Mouse (Mus musculus): ENCODE measurements around the gene Il20. TPM values are rescaled to one million over a fixed set of nuclear protein-coding genes. Genes with fewer than 3 reads are reported as not detected.

Il20 gene
- polyA plus RNA-seq (2015; fragmentation: Nextera tagmentation; extraction: Ambion mirVana), result not detected in 2 replicates

GRCm38 (mm10) chr1:130911401-130912010, at the start of gene Il20:
Gene Il20 (minus strand): TSS chr1:130911451.
- Histone ChIP-seq H3K36me3 (ENCODE audit: control insufficient read depth, insufficient read depth, low read length) (no peaks in the 10 kb centered on the region), H3K9ac (ENCODE audit: low read depth, low read length) (no peak within 1 kb of the TSS), H3K27me3 (replicated peaks; ENCODE audit: control insufficient read depth, insufficient read depth, low read length) (no peaks in the 10 kb centered on the region), H3K27ac (ENCODE audit: low read depth, low read length) (no peak within 1 kb of the TSS), H3K9me3 (ENCODE audit: control insufficient read depth, low read length) (no peaks in the 10 kb centered on the region), H3K4me2 (ENCODE audit: low read length) (no peak within 1 kb of the TSS), H3K4me3 (ENCODE audit: low read length) (no peak within 1 kb of the TSS), H3K4me1 (ENCODE audit: control insufficient read depth, insufficient read depth, low read depth, low read length) (no peaks in the 10 kb centered on the region)
- ATAC-seq, result no peak
- WGBS, result 63% methylated on average over 12 of the region's 12 CpGs

- Histone ChIP-seq H3K9ac (ENCODE audit: low read depth, low read length) (no peak overlapping the region), H3K4me1 (ENCODE audit: control insufficient read depth, insufficient read depth, low read depth, low read length) (no peaks in the 10 kb centered on the region), H3K36me3 (ENCODE audit: control insufficient read depth, insufficient read depth, low read length) (no peaks in the 10 kb centered on the region), H3K4me3 (ENCODE audit: low read length) (no peak overlapping the region), H3K4me2 (ENCODE audit: low read length) (no peak overlapping the region), H3K27me3 (replicated peaks; ENCODE audit: control insufficient read depth, insufficient read depth, low read length) (no peaks in the 10 kb centered on the region), H3K9me3 (ENCODE audit: control insufficient read depth, low read length) (no peaks in the 10 kb centered on the region), H3K27ac (ENCODE audit: low read depth, low read length) (no peak overlapping the region)
- 67% methylated on average over 6 of the region's 6 CpGs for WGBS
- ATAC-seq, result no peak
These were observed 35.7 kb upstream of the Il20 start for GRCm38 (mm10) chr1:130946920-130947319.

GRCm38 (mm10) chr1:130941801-130942200, 30.6 kb upstream of the Il20 start:
- Histone ChIP-seq H3K4me2 (ENCODE audit: low read length) (no peak overlapping the region), H3K27ac (ENCODE audit: low read depth, low read length) (no peak overlapping the region), H3K4me1 (ENCODE audit: control insufficient read depth, insufficient read depth, low read depth, low read length) (peaks cover 3% of the 10 kb centered on the region), H3K9me3 (ENCODE audit: control insufficient read depth, low read length) (no peaks in the 10 kb centered on the region), H3K4me3 (ENCODE audit: low read length) (no peak overlapping the region), H3K27me3 (replicated peaks; ENCODE audit: control insufficient read depth, insufficient read depth, low read length) (no peaks in the 10 kb centered on the region), H3K9ac (ENCODE audit: low read depth, low read length) (no peak overlapping the region), H3K36me3 (ENCODE audit: control insufficient read depth, insufficient read depth, low read length) (no peaks in the 10 kb centered on the region)
- no peak for ATAC-seq
- WGBS, result 77% methylated on average over 3 of the region's 3 CpGs

GRCm38 (mm10) chr1:130940065-130940687, 28.9 kb upstream of the Il20 start, which contains the start of gene Il19:
Gene Il19 (minus strand): TSS chr1:130940115.
- H3K27me3 ChIP-seq (replicated peaks; ENCODE audit: control insufficient read depth, insufficient read depth, low read length), result no peaks in the 10 kb centered on the region
- H3K27ac ChIP-seq (ENCODE audit: low read depth, low read length), result no peak within 1 kb of the TSS
- H3K9me3 ChIP-seq (ENCODE audit: control insufficient read depth, low read length), result no peaks in the 10 kb centered on the region
- no peak for ATAC-seq
- no peak within 1 kb of the TSS for H3K4me3 ChIP-seq (ENCODE audit: low read length)
- H3K4me1 ChIP-seq (ENCODE audit: control insufficient read depth, insufficient read depth, low read depth, low read length), result peaks cover 3% of the 10 kb centered on the region
- no peaks in the 10 kb centered on the region for H3K36me3 ChIP-seq (ENCODE audit: control insufficient read depth, insufficient read depth, low read length)
- H3K9ac ChIP-seq (ENCODE audit: low read depth, low read length), result no peak within 1 kb of the TSS
- 65% methylated on average over 4 of the region's 4 CpGs for WGBS
- no peak within 1 kb of the TSS for H3K4me2 ChIP-seq (ENCODE audit: low read length)

- Histone ChIP-seq H3K4me2 (ENCODE audit: low read length) (no peak overlapping the region), H3K27ac (ENCODE audit: low read depth, low read length) (no peak overlapping the region), H3K27me3 (replicated peaks; ENCODE audit: control insufficient read depth, insufficient read depth, low read length) (no peaks in the 10 kb centered on the region), H3K4me1 (ENCODE audit: control insufficient read depth, insufficient read depth, low read depth, low read length) (peaks cover 3% of the 10 kb centered on the region), H3K9ac (ENCODE audit: low read depth, low read length) (no peak overlapping the region), H3K9me3 (ENCODE audit: control insufficient read depth, low read length) (no peaks in the 10 kb centered on the region), H3K4me3 (ENCODE audit: low read length) (no peak overlapping the region), H3K36me3 (ENCODE audit: control insufficient read depth, insufficient read depth, low read length) (no peaks in the 10 kb centered on the region)
- 29% methylated on average over 7 of the region's 7 CpGs for WGBS
- peak; percentile 75 for ATAC-seq
These were observed 26.9 kb upstream of the Il20 start for GRCm38 (mm10) chr1:130938192-130938591.

GRCm38 (mm10) chr1:130937170-130937569, 25.9 kb upstream of the Il20 start:
- no peak for ATAC-seq
- Histone ChIP-seq H3K4me3 (ENCODE audit: low read length) (no peak overlapping the region), H3K27ac (ENCODE audit: low read depth, low read length) (no peak overlapping the region), H3K4me1 (ENCODE audit: control insufficient read depth, insufficient read depth, low read depth, low read length) (peaks cover 3% of the 10 kb centered on the region), H3K27me3 (replicated peaks; ENCODE audit: control insufficient read depth, insufficient read depth, low read length) (no peaks in the 10 kb centered on the region), H3K4me2 (ENCODE audit: low read length) (no peak overlapping the region), H3K36me3 (ENCODE audit: control insufficient read depth, insufficient read depth, low read length) (no peaks in the 10 kb centered on the region), H3K9me3 (ENCODE audit: control insufficient read depth, low read length) (no peaks in the 10 kb centered on the region), H3K9ac (ENCODE audit: low read depth, low read length) (no peak overlapping the region)
- WGBS, result 95% methylated on average over 4 of the region's 4 CpGs

GRCm38 (mm10) chr1:130936351-130936750, 25.1 kb upstream of the Il20 start:
- no peak overlapping the region for H3K9ac ChIP-seq (ENCODE audit: low read depth, low read length)
- no peak for ATAC-seq
- H3K27me3 ChIP-seq (replicated peaks; ENCODE audit: control insufficient read depth, insufficient read depth, low read length), result no peaks in the 10 kb centered on the region
- 55% methylated on average over 6 of the region's 6 CpGs for WGBS
- no peaks in the 10 kb centered on the region for H3K36me3 ChIP-seq (ENCODE audit: control insufficient read depth, insufficient read depth, low read length)
- no peak overlapping the region for H3K4me3 ChIP-seq (ENCODE audit: low read length)
- H3K4me1 ChIP-seq (ENCODE audit: control insufficient read depth, insufficient read depth, low read depth, low read length), result no peaks in the 10 kb centered on the region; the same call in 1 of the 2 replicates
- no peak overlapping the region for H3K27ac ChIP-seq (ENCODE audit: low read depth, low read length)
- no peaks in the 10 kb centered on the region for H3K9me3 ChIP-seq (ENCODE audit: control insufficient read depth, low read length)
- no peak overlapping the region for H3K4me2 ChIP-seq (ENCODE audit: low read length)

- Histone ChIP-seq H3K4me3 (ENCODE audit: low read length) (no peak overlapping the region), H3K36me3 (ENCODE audit: control insufficient read depth, insufficient read depth, low read length) (no peaks in the 10 kb centered on the region), H3K27me3 (replicated peaks; ENCODE audit: control insufficient read depth, insufficient read depth, low read length) (no peaks in the 10 kb centered on the region), H3K9me3 (ENCODE audit: control insufficient read depth, low read length) (no peaks in the 10 kb centered on the region), H3K4me2 (ENCODE audit: low read length) (no peak overlapping the region), H3K27ac (ENCODE audit: low read depth, low read length) (no peak overlapping the region), H3K4me1 (ENCODE audit: control insufficient read depth, insufficient read depth, low read depth, low read length) (no peaks in the 10 kb centered on the region), H3K9ac (ENCODE audit: low read depth, low read length) (no peak overlapping the region)
- no peak for ATAC-seq
These were observed 15.2 kb upstream of the Il20 start for GRCm38 (mm10) chr1:130926484-130926883.

- Histone ChIP-seq H3K36me3 (ENCODE audit: control insufficient read depth, insufficient read depth, low read length) (no peaks in the 10 kb centered on the region), H3K9me3 (ENCODE audit: control insufficient read depth, low read length) (no peaks in the 10 kb centered on the region), H3K27me3 (replicated peaks; ENCODE audit: control insufficient read depth, insufficient read depth, low read length) (no peaks in the 10 kb centered on the region), H3K4me3 (ENCODE audit: low read length) (no peak overlapping the region), H3K4me1 (ENCODE audit: control insufficient read depth, insufficient read depth, low read depth, low read length) (no peaks in the 10 kb centered on the region), H3K27ac (ENCODE audit: low read depth, low read length) (no peak overlapping the region), H3K9ac (ENCODE audit: low read depth, low read length) (no peak overlapping the region), H3K4me2 (ENCODE audit: low read length) (no peak overlapping the region)
- WGBS, result 23% methylated on average over 1 of the region's 1 CpGs
- ATAC-seq, result no peak
These were observed 7.2 kb upstream of the Il20 start for GRCm38 (mm10) chr1:130918323-130918980.
